Mouse (Mus musculus) heart, adult 2 months (tissue): ENCODE measurements at regions not wholly inside any gene's neighbourhood (a gene's known extent, or its start where the extent isn't known, plus 50 kb on each side); places are given as distances from the start of the nearest gene placed in this dataset.

Experiments
- DNase-seq, 2 experiments: peaks; one replicate each; pipeline ENCODE4 v3.0.0; 2021
- H3K27ac ChIP-seq: fragments of 200-600 bp; 2 replicates; pipeline ENCODE4 v1.8.1; 2022
- H3K27me3 ChIP-seq: fragments of 200-500 bp; 2 replicates; pipeline ENCODE4 v1.6.1; 2012; ENCODE audit warnings: mild to moderate bottlenecking, low read length, inconsistent platforms, mixed read lengths; ENCODE audit not compliant: control insufficient read depth, insufficient read depth
- H3K36me3 ChIP-seq: fragments of 200-500 bp; 2 replicates; pipeline ENCODE4 v1.6.1; 2012; ENCODE audit warnings: low read length, inconsistent platforms; ENCODE audit not compliant: control insufficient read depth, insufficient read depth
- H3K4me1 ChIP-seq: fragments of 200-500 bp; 2 replicates; pipeline ENCODE4 v1.6.1; 2011; ENCODE audit warnings: low read length; ENCODE audit not compliant: control insufficient read depth, insufficient read depth
- H3K4me3 ChIP-seq: fragments of 200-600 bp; 2 replicates; pipeline ENCODE4 v1.8.1; 2022
- H3K79me2 ChIP-seq: fragments of 200-500 bp; replicated peaks from 2 replicates; pipeline ENCODE4 v1.6.1; 2012; ENCODE audit warnings: mild to moderate bottlenecking, inconsistent platforms, low read length, moderate library complexity, mixed read lengths; ENCODE audit not compliant: control insufficient read depth, insufficient read depth
- H3K9ac ChIP-seq: fragments of 200-500 bp; 2 replicates; pipeline ENCODE4 v1.6.1; 2012; ENCODE audit warnings: low read depth, mild to moderate bottlenecking, control low read depth, inconsistent platforms, low read length, mixed read lengths
- CTCF ChIP-seq: fragments of 200-600 bp; IDR thresholded peaks from 2 replicates; pipeline ENCODE4 v1.8.1; 2022; ENCODE audit warnings: antibody characterized with exemption, mild to moderate bottlenecking, moderate library complexity
- EP300 ChIP-seq: fragments of 200-500 bp; IDR thresholded peaks from 2 replicates; pipeline ENCODE4 v1.6.1; 2011; ENCODE audit warnings: low read depth, low read length, control low read depth; ENCODE audit not compliant: insufficient read depth
- POLR2A ChIP-seq: fragments of 200-500 bp; IDR thresholded peaks from 2 replicates; pipeline ENCODE4 v1.6.1; 2011; ENCODE audit warnings: mild to moderate bottlenecking, low read depth, low read length, control low read depth; ENCODE audit not compliant: insufficient read depth
- WGBS: fragments of 180-500 bp; shearing (Covaris S2); methylation state at CpG from one replicate; pipeline ENCODE4 v1.1.7; 2018; 5-methylcytosine and 5-hydroxymethylcytosine counted together
- intact Hi-C: fragments of 180-260 bp; cut with DNase I; formaldehyde crosslinking; loops from one replicate; pipeline ENCODE4 v1.15.1; 2025

DNA sequence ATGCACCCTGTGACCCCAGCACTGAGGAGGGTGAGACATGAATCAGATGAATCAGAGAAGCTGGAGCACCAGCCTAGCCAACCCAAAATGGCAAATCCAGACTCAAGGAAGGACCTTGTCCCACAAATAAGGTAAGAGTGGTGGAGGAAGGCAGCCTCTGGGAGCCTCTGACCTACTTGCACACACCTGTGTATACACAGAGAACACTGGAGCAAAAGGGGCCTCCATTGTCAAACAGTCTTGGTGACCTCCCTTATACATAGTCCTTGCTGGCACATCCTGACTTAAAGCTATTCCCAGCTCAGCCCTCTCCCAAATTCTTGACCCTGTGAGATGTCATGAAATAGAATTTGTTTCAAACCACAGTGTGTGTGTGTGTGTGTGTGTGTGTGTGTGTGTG, 57.1 kb downstream of the Inhbb start:
- H3K9ac ChIP-seq, result no peak overlapping the region
- no peak overlapping the region for H3K4me3 ChIP-seq
- H3K27ac ChIP-seq, result no peak overlapping the region
- H3K79me2 ChIP-seq, result no peaks in the 10 kb centered on the region
- intact Hi-C loops, result no loop called here
- H3K4me1 ChIP-seq, result no peaks in the 10 kb centered on the region
- peak in 1 of 2 experiments; percentile 3 for DNase-seq
- H3K36me3 ChIP-seq, result no peaks in the 10 kb centered on the region
- TF ChIP-seq EP300, result no peak
- no peak for TF ChIP-seq POLR2A
- no peak for TF ChIP-seq CTCF
- H3K27me3 ChIP-seq, result no peaks in the 10 kb centered on the region

DNA sequence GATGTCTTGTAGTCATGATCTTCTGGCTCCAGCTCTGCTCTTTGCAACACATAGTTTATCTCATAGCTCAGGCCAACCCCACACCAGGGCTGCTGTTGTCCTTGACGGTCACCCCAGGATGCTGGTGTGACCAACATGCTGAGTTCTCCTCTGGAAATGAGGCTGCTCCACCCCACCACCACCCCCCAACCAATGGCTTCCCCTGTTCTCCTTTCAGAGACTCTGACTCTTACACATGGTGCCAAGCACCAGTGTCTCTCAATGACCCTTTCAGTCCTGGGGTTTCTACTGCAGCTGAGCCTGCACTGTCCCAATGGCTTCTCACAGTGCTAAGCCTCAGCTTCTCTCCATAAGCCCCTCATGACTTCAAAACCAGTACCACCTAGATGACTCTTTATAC, 64.0 kb downstream of the Inhbb start:
- WGBS, result 71% methylated on average over 1 of the region's 1 CpGs
- intact Hi-C loops, result no loop called here
- TF ChIP-seq POLR2A, result no peak
- TF ChIP-seq CTCF, result no peak
- Histone ChIP-seq H3K27me3 (no peaks in the 10 kb centered on the region), H3K4me3 (no peak overlapping the region), H3K36me3 (no peaks in the 10 kb centered on the region), H3K9ac (no peak overlapping the region), H3K4me1 (no peaks in the 10 kb centered on the region), H3K27ac (no peak overlapping the region), H3K79me2 (no peaks in the 10 kb centered on the region)
- DNase-seq, result peak in 1 of 2 experiments; percentile 3

DNA sequence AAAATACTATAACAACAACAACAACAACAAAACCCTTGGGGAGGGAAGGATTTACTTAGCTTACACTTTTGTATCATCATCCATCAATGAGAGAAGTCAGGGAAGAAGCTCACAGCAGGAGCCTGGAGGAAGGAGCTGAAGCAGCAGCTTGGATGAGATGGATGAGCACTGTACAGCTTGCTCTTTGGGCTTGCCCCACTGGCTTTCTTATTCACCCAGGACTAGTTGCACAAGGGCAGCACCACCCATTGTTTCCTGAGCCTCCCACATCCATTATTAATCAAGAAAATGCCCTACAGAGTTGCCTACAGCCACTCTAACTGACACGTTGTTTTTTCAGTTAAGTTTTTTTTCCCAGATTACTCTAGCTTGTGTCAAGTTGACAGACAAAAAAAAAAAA, 65.1 kb downstream of the Inhbb start:
- Histone ChIP-seq H3K4me1 (no peaks in the 10 kb centered on the region), H3K36me3 (no peaks in the 10 kb centered on the region), H3K27me3 (no peaks in the 10 kb centered on the region), H3K27ac (no peak overlapping the region), H3K9ac (no peak overlapping the region), H3K4me3 (no peak overlapping the region), H3K79me2 (no peaks in the 10 kb centered on the region)
- WGBS, result 38% methylated on average over 1 of the region's 1 CpGs
- DNase-seq, result no peak
- TF ChIP-seq CTCF (no peak), EP300 (no peak), POLR2A (no peak)
- intact Hi-C loops, result no loop called here

DNA sequence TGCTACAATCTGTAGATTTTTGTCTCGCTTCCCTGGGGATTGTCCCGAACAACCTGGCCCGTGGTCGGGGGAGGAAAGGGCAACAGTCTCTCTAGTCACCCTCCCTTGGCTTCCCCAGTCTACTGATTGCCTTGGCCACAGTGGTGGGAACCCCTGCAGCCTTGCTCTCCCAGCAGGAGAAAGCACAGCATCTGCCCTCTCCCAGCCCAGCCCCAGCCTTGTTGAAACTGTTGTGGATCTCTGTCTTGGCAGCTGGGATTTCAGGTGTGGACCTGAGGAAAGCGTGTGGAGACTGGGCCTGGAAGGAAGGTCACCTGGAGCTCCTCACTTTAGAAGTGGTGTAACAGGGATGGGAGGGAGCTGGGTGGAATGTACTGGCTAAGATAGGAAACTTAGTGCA, 66.6 kb downstream of the Inhbb start:
- 76% methylated on average over 5 of the region's 5 CpGs for WGBS
- Histone ChIP-seq H3K4me1 (no peaks in the 10 kb centered on the region), H3K27ac (no peak overlapping the region), H3K9ac (no peak overlapping the region), H3K36me3 (no peaks in the 10 kb centered on the region), H3K79me2 (no peaks in the 10 kb centered on the region), H3K4me3 (no peak overlapping the region), H3K27me3 (no peaks in the 10 kb centered on the region)
- TF ChIP-seq EP300, result no peak
- no peak for TF ChIP-seq CTCF
- no peak for TF ChIP-seq POLR2A
- intact Hi-C loops, result no loop called here
- peak in 1 of 2 experiments; percentile 14 for DNase-seq

DNA sequence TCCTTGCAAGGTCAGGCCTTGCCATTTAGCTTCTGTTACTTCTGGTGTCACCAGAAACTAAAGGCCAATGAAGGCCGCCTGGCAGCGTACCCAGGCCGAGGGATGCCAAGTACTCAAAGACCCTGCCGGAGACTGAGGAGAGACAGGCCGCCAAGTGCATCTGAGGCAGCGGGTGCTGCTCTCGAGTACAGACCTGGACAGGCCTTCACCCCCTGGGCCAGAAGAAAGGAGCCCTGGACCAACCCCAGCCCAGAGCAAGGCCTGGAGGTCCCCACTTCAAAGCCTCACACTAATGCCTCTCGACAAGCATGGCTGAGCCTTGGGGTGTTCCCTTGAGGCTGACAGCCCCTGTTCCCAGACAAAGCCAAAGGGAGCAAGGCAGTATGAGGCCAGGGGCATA, 70.5 kb downstream of the Inhbb start:
- TF ChIP-seq CTCF, result no peak
- TF ChIP-seq POLR2A, result no peak
- no peak for TF ChIP-seq EP300
- Histone ChIP-seq H3K27ac (no peak overlapping the region), H3K4me1 (no peaks in the 10 kb centered on the region), H3K36me3 (no peaks in the 10 kb centered on the region), H3K27me3 (no peaks in the 10 kb centered on the region), H3K9ac (no peak overlapping the region), H3K79me2 (no peaks in the 10 kb centered on the region), H3K4me3 (no peak overlapping the region)
- intact Hi-C loops, result no loop called here
- 94% methylated on average over 8 of the region's 8 CpGs for WGBS
- peak in 1 of 2 experiments; percentile 15 for DNase-seq

DNA sequence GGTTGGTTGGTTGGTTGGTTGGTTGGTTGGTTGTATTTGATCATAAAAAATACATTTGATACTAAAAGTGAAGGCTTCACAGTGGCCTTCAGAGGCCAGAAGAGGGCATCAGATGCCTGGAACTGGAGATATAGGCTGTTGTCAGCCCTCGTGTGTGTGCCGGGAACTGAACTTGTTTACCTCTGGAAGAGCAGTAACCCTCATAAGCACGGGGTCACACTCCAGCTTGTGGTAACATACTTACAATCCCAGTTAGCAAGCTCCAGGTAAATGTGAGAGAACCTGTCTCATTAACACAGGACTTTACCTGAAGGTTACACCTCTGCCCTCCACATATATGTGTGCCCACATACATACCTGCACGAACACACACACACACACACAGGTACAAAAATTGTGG, 71.2 kb downstream of the Inhbb start:
- intact Hi-C loops, result no loop called here
- no peaks in the 10 kb centered on the region for H3K36me3 ChIP-seq

DNA sequence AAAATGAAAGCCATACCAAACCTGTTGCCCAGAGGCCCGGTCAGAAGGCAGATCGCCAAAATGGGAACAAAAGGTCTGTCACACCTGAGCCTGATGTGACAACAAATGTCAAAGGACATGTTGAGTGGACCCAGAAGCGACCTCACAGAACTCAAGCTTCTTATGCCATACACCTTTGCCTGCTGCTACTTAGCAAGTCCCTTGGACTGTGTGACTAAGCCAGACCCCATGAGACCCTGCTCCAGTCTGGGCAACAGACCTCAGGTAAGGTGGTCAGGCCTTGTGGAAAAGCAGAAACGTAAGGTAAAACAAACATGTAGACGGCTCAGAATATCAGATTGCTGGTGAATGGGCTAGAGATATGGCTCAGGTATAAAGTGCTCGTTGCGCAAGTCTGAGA, 71.8 kb downstream of the Inhbb start:
- Histone ChIP-seq H3K36me3 (no peaks in the 10 kb centered on the region), H3K27ac (no peak overlapping the region), H3K4me3 (no peak overlapping the region), H3K4me1 (no peaks in the 10 kb centered on the region), H3K9ac (no peak overlapping the region), H3K27me3 (no peaks in the 10 kb centered on the region), H3K79me2 (no peaks in the 10 kb centered on the region)
- DNase-seq, result peak in 1 of 2 experiments; percentile 13
- 91% methylated on average over 7 of the region's 7 CpGs for WGBS
- intact Hi-C loops, result no loop called here
- TF ChIP-seq CTCF, result no peak
- TF ChIP-seq EP300, result no peak
- TF ChIP-seq POLR2A, result no peak

More for the DNA sequence above, 71.2 kb downstream of the Inhbb start:
- no peaks in the 10 kb centered on the region for H3K27me3 ChIP-seq
- no peaks in the 10 kb centered on the region for H3K4me1 ChIP-seq
- H3K79me2 ChIP-seq, result no peaks in the 10 kb centered on the region
- no peak overlapping the region for H3K4me3 ChIP-seq
- WGBS, result 89% methylated on average over 4 of the region's 4 CpGs
- no peak overlapping the region for H3K9ac ChIP-seq
- TF ChIP-seq CTCF, result no peak
- TF ChIP-seq POLR2A, result no peak
- peak in 1 of 2 experiments; percentile 3 for DNase-seq
- no peak overlapping the region for H3K27ac ChIP-seq
